Mouse (Mus musculus): ENCODE measurements around the gene Utp4. TPM values are rescaled to one million over a fixed set of nuclear protein-coding genes. Genes with fewer than 3 reads are reported as not detected.
"Not testable (repeated sequence)": the region's sequence is repeated elsewhere in the genome, so short reads cannot be mapped to it uniquely, and the experiment has no call there.

Utp4 gene
- total and polyA plus RNA-seq, 3 experiments, result 123 to 218 (median 174) TPM

DNA sequence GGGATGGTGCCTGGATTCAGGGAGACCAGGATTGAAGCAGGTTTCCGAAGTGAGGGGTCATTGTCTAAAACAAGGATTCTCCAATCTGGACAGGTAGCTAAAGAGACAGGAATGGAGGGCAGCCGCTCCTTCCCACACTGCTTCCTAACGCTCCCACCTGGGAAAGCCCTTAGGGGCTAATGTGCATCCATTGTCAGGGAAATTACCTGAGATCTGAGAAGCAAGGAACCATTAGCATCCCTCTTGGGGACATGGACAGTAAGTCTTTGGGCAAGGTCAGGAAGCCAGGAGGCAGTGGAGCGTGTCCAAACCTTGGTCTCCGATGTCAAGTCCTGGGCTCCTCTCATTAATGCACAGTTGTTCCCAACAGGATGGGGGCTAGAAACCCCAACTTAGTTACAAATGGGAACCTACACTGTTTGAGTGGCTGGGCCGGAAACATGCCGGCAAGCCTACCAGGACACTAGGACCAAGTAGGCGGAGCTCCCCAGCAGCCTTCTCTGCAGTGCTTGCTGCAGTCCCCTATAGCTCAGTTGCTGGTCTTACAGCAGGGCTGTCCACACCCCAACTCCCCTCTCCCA is 20.9 kb upstream of the Utp4 start:
- Histone ChIP-seq H3K4me3 (ENCODE audit: control insufficient read depth in 1 of 2, insufficient read depth in 1 of 2, low read depth in 2 of 2, low read length in 2 of 2) (no peak overlapping the region), H3K27me3 (ENCODE audit: control insufficient read depth in 1 of 2, insufficient read depth in 2 of 2, low read length in 2 of 2) (no peaks in the 10 kb centered on the region), H3K36me3 (ENCODE audit: control insufficient read depth in 1 of 2, insufficient read depth in 2 of 2, low read length in 2 of 2) (no peaks in the 10 kb centered on the region), H3K4me1 (ENCODE audit: control insufficient read depth in 1 of 2, insufficient read depth in 2 of 2, low read length in 2 of 2) (no peaks in the 10 kb centered on the region), H3K9ac (ENCODE audit: control insufficient read depth, low read depth, low read length, poor library complexity, severe bottlenecking) (no peak overlapping the region), H3K79me2 (ENCODE audit: control insufficient read depth, insufficient read depth, low read length, poor library complexity) (no peaks in the 10 kb centered on the region), H3K9me3 (replicated peaks; ENCODE audit: insufficient read depth, low read length) (no peaks in the 10 kb centered on the region), H3K27ac (ENCODE audit: control insufficient read depth, low read depth, low read length) (no peak overlapping the region)
- DNase-seq (ENCODE audit: low read depth, low spot score), result no peak
- TF ChIP-seq GABPA (IDR thresholded peaks at IDR 0.05; ENCODE audit: low read depth, low read length) (no peak), POLR2AphosphoS2 (IDR thresholded peaks at IDR 0.05; ENCODE audit: low read length) (no peak), ETS1 (IDR thresholded peaks at IDR 0.05; ENCODE audit: low read depth, low read length) (no peak), E2F4 (IDR thresholded peaks at IDR 0.05; ENCODE audit: borderline replicate concordance, low read depth, low read length) (no peak)

DNA sequence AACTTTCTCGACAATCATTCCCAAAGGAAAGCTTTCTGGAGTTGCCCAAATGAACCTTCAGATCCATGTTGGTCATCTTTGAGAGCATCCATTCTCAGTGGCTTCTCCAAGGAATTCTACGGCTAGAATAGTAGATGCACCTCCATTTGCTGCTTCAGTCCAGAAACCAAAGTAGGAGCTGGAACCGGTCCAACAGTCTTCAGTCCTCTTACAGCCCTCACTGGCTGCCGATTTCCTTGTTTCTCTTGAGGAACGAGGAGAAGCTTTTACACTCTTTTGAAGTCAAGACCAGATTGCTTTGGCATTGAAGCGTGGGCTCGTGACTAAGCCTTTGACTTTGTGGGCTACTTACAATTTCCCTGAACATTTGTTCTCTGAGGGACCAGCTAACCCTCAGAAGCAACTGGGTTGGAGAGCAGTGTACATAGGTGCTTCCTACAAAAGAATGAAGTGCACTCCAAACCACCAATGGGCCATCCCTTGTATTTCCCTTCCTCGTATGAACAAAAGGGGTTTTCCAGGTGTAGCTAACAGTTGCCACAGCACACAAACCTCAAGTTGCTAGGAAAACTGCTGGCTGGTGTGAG is 13.2 kb upstream of the Utp4 start:
- TF ChIP-seq EP300 (IDR thresholded peaks at IDR 0.05; ENCODE audit: low read depth in 1 of 2, low read length in 2 of 2) (no peak), KAT2A (conservative IDR thresholded peaks at IDR 0.05; ENCODE audit: low read depth, low read length) (no peak), ELF1 (IDR thresholded peaks at IDR 0.05; ENCODE audit: low read depth, low read length) (no peak), HCFC1 (IDR thresholded peaks at IDR 0.05; ENCODE audit: low read depth, low read length) (no peak), USF1 (IDR thresholded peaks at IDR 0.05; ENCODE audit: low read depth, low read length) (no peak)
- Histone ChIP-seq H3K36me3 (ENCODE audit: control insufficient read depth in 1 of 2, insufficient read depth in 2 of 2, low read length in 2 of 2) (peaks cover 0 to 2% of the 10 kb centered on the region in 2 experiments; a peak in 1 of 4 replicates), H3K79me2 (ENCODE audit: control insufficient read depth, insufficient read depth, low read length, poor library complexity) (no peaks in the 10 kb centered on the region), H3K4me1 (ENCODE audit: control insufficient read depth in 1 of 2, insufficient read depth in 2 of 2, low read length in 2 of 2) (no peaks in the 10 kb centered on the region), H3K9ac (ENCODE audit: control insufficient read depth, low read depth, low read length, poor library complexity, severe bottlenecking) (no peak overlapping the region), H3K4me3 (ENCODE audit: control insufficient read depth in 1 of 2, insufficient read depth in 1 of 2, low read depth in 2 of 2, low read length in 2 of 2) (no peak overlapping the region), H3K27me3 (ENCODE audit: control insufficient read depth in 1 of 2, insufficient read depth in 2 of 2, low read length in 2 of 2) (no peaks in the 10 kb centered on the region), H3K27ac (ENCODE audit: control insufficient read depth, low read depth, low read length) (no peak overlapping the region), H3K9me3 (replicated peaks; ENCODE audit: insufficient read depth, low read length) (no peaks in the 10 kb centered on the region)
- no peak for DNase-seq (ENCODE audit: low read depth, low spot score)

DNA sequence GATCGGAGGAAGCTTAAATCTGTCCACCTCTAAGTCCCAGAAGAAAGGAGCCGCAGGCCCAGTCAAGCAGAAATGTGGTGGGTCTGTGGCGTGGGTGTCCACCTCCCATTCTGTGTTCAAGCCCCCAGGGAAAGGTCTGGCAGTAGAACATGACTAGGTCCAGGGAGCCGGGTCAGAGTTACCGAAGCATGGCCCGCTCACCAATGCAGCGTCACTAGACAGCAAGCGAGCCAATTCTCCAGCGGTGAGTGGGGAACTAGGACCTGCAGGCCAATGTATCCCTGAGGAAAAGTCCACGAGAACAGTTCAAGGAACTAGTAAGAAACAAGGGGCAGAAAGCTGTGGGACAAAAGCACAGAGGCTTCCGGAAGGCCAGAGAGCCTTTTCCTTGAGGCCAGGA is 9.3 kb upstream of the Utp4 start:
- not testable (repeated sequence) for H3K36me3 ChIP-seq (ENCODE audit: control insufficient read depth in 1 of 2, insufficient read depth in 2 of 2, low read length in 2 of 2); H3K4me1 ChIP-seq (ENCODE audit: control insufficient read depth in 1 of 2, insufficient read depth in 2 of 2, low read length in 2 of 2); H3K9ac ChIP-seq (ENCODE audit: control insufficient read depth, low read depth, low read length, poor library complexity, severe bottlenecking); H3K27ac ChIP-seq (ENCODE audit: control insufficient read depth, low read depth, low read length); H3K4me3 ChIP-seq (ENCODE audit: control insufficient read depth in 1 of 2, insufficient read depth in 1 of 2, low read depth in 2 of 2, low read length in 2 of 2); H3K27me3 ChIP-seq (ENCODE audit: control insufficient read depth in 1 of 2, insufficient read depth in 2 of 2, low read length in 2 of 2); DNase-seq (ENCODE audit: low read depth, low spot score); H3K9me3 ChIP-seq (replicated peaks; ENCODE audit: insufficient read depth, low read length)
- peaks cover 14% of the 10 kb centered on the region for H3K79me2 ChIP-seq (ENCODE audit: control insufficient read depth, insufficient read depth, low read length, poor library complexity)

DNA sequence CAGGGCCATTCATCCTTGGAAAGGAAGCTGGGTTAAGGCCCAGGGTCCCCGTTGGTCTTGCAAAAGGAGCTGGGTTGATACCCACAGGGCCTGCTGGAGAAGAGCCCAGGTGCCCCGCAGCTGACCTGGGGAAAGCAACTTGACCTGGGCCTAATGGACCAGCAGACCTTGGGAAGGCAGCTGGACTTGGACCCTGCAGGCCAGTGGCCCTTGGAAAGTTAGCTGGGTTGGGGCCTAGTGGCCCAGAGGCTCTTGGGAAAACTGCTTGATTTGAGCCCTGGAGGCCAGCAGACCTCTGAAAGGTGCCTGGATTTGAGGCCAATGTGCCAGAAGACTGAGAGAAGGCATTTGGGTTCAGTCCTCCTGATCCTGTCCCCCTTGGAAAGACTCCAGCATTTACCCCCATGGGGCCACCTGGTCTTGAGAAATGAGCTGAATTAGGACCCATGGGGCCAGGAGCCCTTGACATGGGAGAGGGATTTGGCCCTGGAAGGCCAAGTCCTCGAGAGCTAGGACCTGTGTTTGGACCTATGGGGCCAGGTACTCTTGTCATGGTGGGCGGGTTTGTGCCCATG is 8.5 kb upstream of the Utp4 start:
- not testable (repeated sequence) for H3K9me3 ChIP-seq (replicated peaks; ENCODE audit: insufficient read depth, low read length); H3K4me1 ChIP-seq (ENCODE audit: control insufficient read depth in 1 of 2, insufficient read depth in 2 of 2, low read length in 2 of 2); H3K4me3 ChIP-seq (ENCODE audit: control insufficient read depth in 1 of 2, insufficient read depth in 1 of 2, low read depth in 2 of 2, low read length in 2 of 2); DNase-seq (ENCODE audit: low read depth, low spot score); H3K27me3 ChIP-seq (ENCODE audit: control insufficient read depth in 1 of 2, insufficient read depth in 2 of 2, low read length in 2 of 2); H3K27ac ChIP-seq (ENCODE audit: control insufficient read depth, low read depth, low read length); H3K9ac ChIP-seq (ENCODE audit: control insufficient read depth, low read depth, low read length, poor library complexity, severe bottlenecking); H3K36me3 ChIP-seq (ENCODE audit: control insufficient read depth in 1 of 2, insufficient read depth in 2 of 2, low read length in 2 of 2)
- H3K79me2 ChIP-seq (ENCODE audit: control insufficient read depth, insufficient read depth, low read length, poor library complexity), result peaks cover 20% of the 10 kb centered on the region
